ENCODE assay signal across 11 mouse cellular contexts in the genomic region with DNA sequence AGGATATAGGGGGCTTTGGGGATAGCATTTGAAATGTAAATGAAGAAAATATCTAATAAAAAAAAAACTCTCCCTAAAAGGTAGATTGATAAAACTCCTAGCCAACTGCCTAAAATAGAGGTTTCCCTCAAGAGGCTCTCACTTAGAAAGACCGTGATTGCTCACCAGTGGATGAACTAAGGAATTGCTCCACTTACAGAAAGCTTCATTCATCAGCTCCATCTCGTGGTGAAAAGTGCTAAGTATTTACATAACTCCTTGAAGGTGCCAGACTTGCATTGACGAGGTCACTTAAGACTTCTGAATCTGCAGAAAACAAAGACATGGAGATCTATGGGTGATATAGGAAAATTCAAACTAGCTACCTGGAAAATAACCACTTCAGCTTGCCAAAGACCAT. TPM values are rescaled to one million over a fixed set of nuclear protein-coding genes. Genes with fewer than 3 reads are reported as not detected.
DNase-seq lines count a peak whose midpoint lies in the region; ATAC-seq and TF ChIP-seq lines count a peak whose summit lies in the region.
"Had no signal": no experiment of that assay in that cellular context is flagged by ENCODE, and none has a peak within 500 bp of the region (broad histone marks: within the 10 kb centered on the region; RNA-seq: fewer than 3 reads in every experiment).

No protein-coding gene starts in this region.

- no peaks in the 10 kb centered on the region for H3K9me3 ChIP-seq in hindbrain, postnatal 0 days (ENCODE audit: low read length)
- no peaks in the 10 kb centered on the region for H3K9me3 ChIP-seq in hindbrain, embryonic 16.5 days (ENCODE audit: control insufficient read depth, low read length)
- H3K9me3 ChIP-seq in midbrain, embryonic 14.5 days (ENCODE audit: control insufficient read depth, low read length), result no peaks in the 10 kb centered on the region
- no peaks in the 10 kb centered on the region for H3K9me3 ChIP-seq in midbrain, embryonic 10.5 days (replicated peaks)
- H3K9me3 ChIP-seq: embryonic facial prominence, embryonic 15.5 days; liver, embryonic 15.5 days had no signal

- no peaks in the 10 kb centered on the region for H3K27me3 ChIP-seq in hindbrain, postnatal 0 days (ENCODE audit: insufficient read depth, low read length)
- no peaks in the 10 kb centered on the region for H3K27me3 ChIP-seq in hindbrain, embryonic 16.5 days (replicated peaks; ENCODE audit: control insufficient read depth, insufficient read depth, low read length)
- no peaks in the 10 kb centered on the region for H3K27me3 ChIP-seq in midbrain, embryonic 14.5 days (ENCODE audit: control insufficient read depth, insufficient read depth, low read length)
- no peaks in the 10 kb centered on the region for H3K27me3 ChIP-seq in midbrain, embryonic 10.5 days (ENCODE audit: low read depth, poor library complexity, severe bottlenecking)
- H3K27me3 ChIP-seq: embryonic facial prominence, embryonic 15.5 days; liver, embryonic 15.5 days had no signal

- H3K4me1 ChIP-seq in hindbrain, postnatal 0 days (ENCODE audit: insufficient read depth, low read length), result no peaks in the 10 kb centered on the region
- H3K4me1 ChIP-seq in hindbrain, embryonic 16.5 days (ENCODE audit: control insufficient read depth, insufficient read depth, low read depth, low read length), result no peaks in the 10 kb centered on the region
- no peaks in the 10 kb centered on the region for H3K4me1 ChIP-seq in midbrain, embryonic 14.5 days (ENCODE audit: control insufficient read depth, insufficient read depth, low read length)
- no peaks in the 10 kb centered on the region for H3K4me1 ChIP-seq in midbrain, embryonic 10.5 days
- H3K4me1 ChIP-seq: embryonic facial prominence, embryonic 15.5 days; liver, embryonic 15.5 days had no signal

- no peak overlapping the region for H3K4me3 ChIP-seq in hindbrain, postnatal 0 days (ENCODE audit: low read length)
- no peak overlapping the region for H3K4me3 ChIP-seq in hindbrain, embryonic 16.5 days (ENCODE audit: low read length)
- H3K4me3 ChIP-seq in midbrain, embryonic 14.5 days (replicated peaks; ENCODE audit: low read depth, low read length), result no peak overlapping the region
- no peak overlapping the region for H3K4me3 ChIP-seq in midbrain, embryonic 10.5 days
- H3K4me3 ChIP-seq: embryonic facial prominence, embryonic 15.5 days; liver, embryonic 15.5 days had no signal

- no peak overlapping the region for H3K9ac ChIP-seq in hindbrain, postnatal 0 days (replicated peaks; ENCODE audit: low read length)
- no peak overlapping the region for H3K9ac ChIP-seq in hindbrain, embryonic 16.5 days (ENCODE audit: low read depth, low read length)
- H3K9ac ChIP-seq in midbrain, embryonic 14.5 days (replicated peaks; ENCODE audit: low read length), result no peak overlapping the region
- H3K9ac ChIP-seq: embryonic facial prominence, embryonic 15.5 days; liver, embryonic 15.5 days had no signal

- peak; percentile 71 for DNase-seq in hindbrain, postnatal 0 days (ENCODE audit: low spot score)
- peak; percentile 46 for DNase-seq in midbrain, embryonic 14.5 days
- DNase-seq in midbrain, embryonic 10.5 days (ENCODE audit: low spot score), result no peak
- DNase-seq in R1 (ENCODE audit: low read depth, low spot score), result peak; percentile 15
- DNase-seq in left cerebral cortex, adult 9 months (ENCODE audit: low spot score in 2 of 2), result peak; percentile 45 to 64
- no peak for DNase-seq in gastrocnemius, postnatal 10 days
- no peak for DNase-seq in ovary, postnatal 36 days (ENCODE audit: low spot score)
- DNase-seq: heart, postnatal 14 days had no signal

- H3K27ac ChIP-seq in hindbrain, postnatal 0 days, result no peak overlapping the region
- H3K27ac ChIP-seq in hindbrain, embryonic 16.5 days (ENCODE audit: low read depth, low read length), result no peak overlapping the region
- no peak overlapping the region for H3K27ac ChIP-seq in midbrain, embryonic 14.5 days (replicated peaks; ENCODE audit: low read depth, low read length)
- no peak overlapping the region for H3K27ac ChIP-seq in midbrain, embryonic 10.5 days (replicated peaks)
- H3K27ac ChIP-seq: embryonic facial prominence, embryonic 15.5 days; liver, embryonic 15.5 days had no signal

- no peaks in the 10 kb centered on the region for H3K36me3 ChIP-seq in hindbrain, postnatal 0 days (ENCODE audit: insufficient read depth, low read length)
- H3K36me3 ChIP-seq in hindbrain, embryonic 16.5 days (ENCODE audit: control insufficient read depth, insufficient read depth, low read length), result no peaks in the 10 kb centered on the region
- no peaks in the 10 kb centered on the region for H3K36me3 ChIP-seq in midbrain, embryonic 14.5 days (ENCODE audit: control insufficient read depth, insufficient read depth, low read length)
- no peaks in the 10 kb centered on the region for H3K36me3 ChIP-seq in midbrain, embryonic 10.5 days
- H3K36me3 ChIP-seq: embryonic facial prominence, embryonic 15.5 days; liver, embryonic 15.5 days had no signal

- no peak overlapping the region for H3K4me2 ChIP-seq in hindbrain, postnatal 0 days (ENCODE audit: low read depth, low read length)
- H3K4me2 ChIP-seq in hindbrain, embryonic 16.5 days (ENCODE audit: low read length), result no peak overlapping the region
- no peak overlapping the region for H3K4me2 ChIP-seq in midbrain, embryonic 14.5 days (ENCODE audit: low read length)
- H3K4me2 ChIP-seq: embryonic facial prominence, embryonic 15.5 days; liver, embryonic 15.5 days had no signal

- 34% methylated on average over 3 of the region's 3 CpGs for WGBS in hindbrain, postnatal 0 days
- 44% methylated on average over 3 of the region's 3 CpGs for WGBS in hindbrain, embryonic 16.5 days
- WGBS in midbrain, embryonic 14.5 days, result 45% methylated on average over 3 of the region's 3 CpGs
- 48% methylated on average over 3 of the region's 3 CpGs for WGBS in midbrain, embryonic 10.5 days

- ATAC-seq in hindbrain, postnatal 0 days, result peak; percentile 56; the same call in 1 of the 2 replicates
- no peak for ATAC-seq in hindbrain, embryonic 16.5 days
- no peak for ATAC-seq in midbrain, embryonic 14.5 days (ENCODE audit: low FRiP score, low TSS enrichment)

- peak; percentile 64 for TF ChIP-seq CTCF in hindbrain, postnatal 0 days (IDR thresholded peaks at IDR 0.05; ENCODE audit: low read depth)

RNA-seq across cellular contexts. Expression of a gene that starts 17.4 kb away (rescaled TPM):
- not detected in 2 replicates for total RNA-seq in hindbrain, postnatal 0 days (2014; rRNA removed)
- polyA plus RNA-seq in hindbrain, postnatal 0 days (2015; fragmentation: Nextera tagmentation; extraction: Ambion mirVana), result not detected in 2 replicates
- polyA plus RNA-seq in hindbrain, embryonic 16.5 days (2015; fragmentation: Nextera tagmentation; extraction: Ambion mirVana), result not detected in 2 replicates
- not detected in 2 replicates for polyA plus RNA-seq in midbrain, embryonic 14.5 days (2014; fragmentation: Nextera tagmentation; extraction: Ambion mirVana)
- not detected in 2 replicates for polyA plus RNA-seq in midbrain, embryonic 10.5 days (2016; fragmentation: Nextera tagmentation; extraction: Ambion mirVana)
- not detected for total RNA-seq in gastrocnemius, postnatal 10 days (2021)
- total RNA-seq: heart, postnatal 14 days had no signal
- polyA plus RNA-seq: embryonic facial prominence, embryonic 15.5 days; liver, embryonic 15.5 days had no signal

RNA-seq across cellular contexts. Expression of a gene that starts 48.0 kb away (rescaled TPM):
- total RNA-seq in hindbrain, postnatal 0 days (2014; rRNA removed), result 6.5 and 12.2 TPM in 2 replicates
- polyA plus RNA-seq in hindbrain, postnatal 0 days (2015; fragmentation: Nextera tagmentation; extraction: Ambion mirVana), result 15.5 and 17.7 TPM in 2 replicates
- polyA plus RNA-seq in hindbrain, embryonic 16.5 days (2015; fragmentation: Nextera tagmentation; extraction: Ambion mirVana), result 14.2 and 15.0 TPM in 2 replicates
- polyA plus RNA-seq in midbrain, embryonic 14.5 days (2014; fragmentation: Nextera tagmentation; extraction: Ambion mirVana), result 8.4 and 10.2 TPM in 2 replicates
- 14.3 and 17.3 TPM in 2 replicates for polyA plus RNA-seq in midbrain, embryonic 10.5 days (2016; fragmentation: Nextera tagmentation; extraction: Ambion mirVana)
- 10 to 100 TPM; 10.9 to 12.7 TPM for total RNA-seq in gastrocnemius, postnatal 10 days (2021)

RNA-seq across cellular contexts. Expression of a gene that starts 57.0 kb away (rescaled TPM):
- not detected in 2 replicates for total RNA-seq in hindbrain, postnatal 0 days (2014; rRNA removed)
- polyA plus RNA-seq in hindbrain, postnatal 0 days (2015; fragmentation: Nextera tagmentation; extraction: Ambion mirVana), result not detected in 2 replicates
- polyA plus RNA-seq in hindbrain, embryonic 16.5 days (2015; fragmentation: Nextera tagmentation; extraction: Ambion mirVana), result not detected in 2 replicates
- not detected in 2 replicates for polyA plus RNA-seq in midbrain, embryonic 14.5 days (2014; fragmentation: Nextera tagmentation; extraction: Ambion mirVana)
- polyA plus RNA-seq in midbrain, embryonic 10.5 days (2016; fragmentation: Nextera tagmentation; extraction: Ambion mirVana), result not detected in 2 replicates
- total RNA-seq in gastrocnemius, postnatal 10 days (2021), result not detected
- total RNA-seq: heart, postnatal 14 days had no signal
- polyA plus RNA-seq: embryonic facial prominence, embryonic 15.5 days; liver, embryonic 15.5 days had no signal

Comparison
In these comparisons a context has a peak if more than half of its experiments do, and no peak if none do; other contexts are left out.
1. DNase-seq: peak in hindbrain, postnatal 0 days (single experiment), midbrain, embryonic 14.5 days (single experiment), R1 (single experiment) and left cerebral cortex, adult 9 months (2 of 2); none in midbrain, embryonic 10.5 days (single experiment), gastrocnemius, postnatal 10 days (single experiment) and ovary, postnatal 36 days (single experiment).